In the genomic region with DNA sequence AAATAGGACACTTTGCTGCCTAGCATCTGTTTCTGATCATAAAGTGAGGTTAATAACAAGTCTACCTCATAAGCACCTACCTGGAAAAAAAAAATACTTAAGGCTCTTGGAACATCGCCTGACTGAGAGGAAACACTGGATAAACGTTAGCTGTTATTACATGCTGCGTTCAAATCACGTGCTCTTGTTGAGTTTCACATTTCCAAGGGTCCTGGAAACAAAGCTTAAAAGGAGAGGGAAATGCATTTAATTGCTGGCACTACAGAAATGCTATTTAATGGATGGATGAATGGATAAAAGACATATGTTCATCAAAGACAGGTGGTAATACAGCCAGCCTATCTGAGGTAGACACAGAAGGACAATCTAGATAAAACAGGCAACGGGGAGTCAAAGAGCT, we compare ENCODE assay signal across 10 mouse cellular contexts.
"Had no signal": no experiment of that assay in that cellular context is flagged by ENCODE, and none has a peak within 500 bp of the region (broad histone marks: within the 10 kb centered on the region; RNA-seq: fewer than 3 reads in every experiment).

No protein-coding gene starts in this region.

- ATAC-seq: midbrain, embryonic 13.5 days had no signal

- H3K36me3 ChIP-seq: midbrain, embryonic 13.5 days; neural tube, embryonic 15.5 days had no signal

- H3K4me2 ChIP-seq: midbrain, embryonic 13.5 days; neural tube, embryonic 15.5 days had no signal

- H3K9me3 ChIP-seq: midbrain, embryonic 13.5 days; neural tube, embryonic 15.5 days had no signal

- H3K27ac ChIP-seq: kidney, postnatal 0 days; liver, embryonic 14.5 days; midbrain, embryonic 13.5 days; neural tube, embryonic 15.5 days; stomach, postnatal 0 days had no signal

- H3K4me3 ChIP-seq: midbrain, embryonic 13.5 days; neural tube, embryonic 15.5 days had no signal

- H3K27me3 ChIP-seq: neural tube, embryonic 15.5 days had no signal

- DNase-seq: kidney, adult 9 months; kidney, postnatal 36 days; left cerebral cortex, postnatal 4 days; lung, adult 18-20 months; thymus, postnatal 4 days had no signal

- H3K9ac ChIP-seq: liver, embryonic 14.5 days; midbrain, embryonic 13.5 days; neural tube, embryonic 15.5 days had no signal
